Mouse (Mus musculus) left cerebral cortex, postnatal 25 days (tissue): ENCODE data around the gene Rnaseh2c. TPM values are rescaled to one million over a fixed set of nuclear protein-coding genes. Genes with fewer than 3 reads are reported as not detected.
A peak's percentile ranks its signal among the peaks of the same experiment; 100 is the strongest.

Source experiments
- DNase-seq, 2 experiments: peaks; one replicate each; pipeline ENCODE4 v3.0.0; 2022; ENCODE audit warnings: low spot score in 2 of 2, mixed read lengths in 1 of 2
- intact Hi-C: fragments of 180-260 bp; cut with DNase I; formaldehyde crosslinking; loops from one replicate; pipeline ENCODE4 v1.15.1; 2025
- total RNA-seq, 2 experiments: library from RNA; stranded (reverse); gene quantifications; 2 replicates each; pipeline ENCODE4 v1.2.3; 2021

Rnaseh2c gene
- total RNA-seq, 2 experiments from 2014 or later: 68.0 to 82.1 TPM

GRCm38 (mm10) chr19:5651502-5652274 is 50.0 kb downstream of the Rnaseh2c start:
- intact Hi-C loops: no loop called here

GRCm38 (mm10) chr19:5652570-5652969 is 50.9 kb downstream of the Rnaseh2c start:
- peak in 1 of 2 experiments; percentile 59 for DNase-seq
- intact Hi-C loops: no loop called here

More at GRCm38 (mm10) chr19:5651502-5652274, 50.0 kb downstream of the Rnaseh2c start:
- DNase-seq: no peak

DNA sequence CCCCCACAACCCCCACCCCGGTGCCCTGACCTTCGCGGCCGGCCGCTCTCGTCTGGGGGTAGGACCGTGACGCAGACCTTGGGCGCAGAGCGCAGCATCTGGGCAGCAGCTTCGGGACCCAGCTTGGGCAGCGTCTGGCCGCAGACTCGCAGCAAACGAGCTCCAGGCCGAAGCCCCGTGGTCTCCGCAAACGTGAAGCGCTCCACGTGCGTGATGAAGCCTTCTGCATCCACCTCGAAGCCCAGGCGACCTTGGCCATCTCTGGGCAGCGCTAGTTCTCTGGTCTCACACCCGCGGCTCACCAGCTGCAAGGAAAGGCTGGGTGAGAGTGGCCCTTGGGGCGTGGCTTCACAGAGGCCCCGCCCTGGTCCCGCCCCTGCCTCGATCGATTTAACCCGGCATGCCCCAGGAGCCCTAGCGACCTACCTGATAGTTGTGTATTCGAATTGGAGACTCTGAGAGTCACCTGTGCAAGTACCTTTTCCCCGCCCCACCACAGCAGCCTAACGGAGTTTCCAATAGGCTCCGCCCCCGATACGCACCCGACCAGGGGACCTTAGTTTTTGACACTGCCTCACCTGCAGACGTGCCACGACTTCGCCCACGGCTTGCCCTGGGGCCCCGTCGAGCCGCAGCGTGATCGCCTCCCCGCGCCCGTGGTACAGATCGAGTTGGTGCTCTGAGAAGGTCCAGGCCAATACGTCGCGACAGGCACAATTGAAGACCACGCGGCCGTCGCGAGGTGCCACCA is 52.5 kb downstream of the Rnaseh2c start:
- intact Hi-C loops: no loop called here
- no peak for DNase-seq

GRCm38 (mm10) chr19:5654720-5655298 is 53.1 kb downstream of the Rnaseh2c start:
- DNase-seq: no peak
- intact Hi-C loops: no loop called here

Other genes starting within 250 kb of the Rnaseh2c start
- 10 to 100 TPM; 24.9 to 25.6 TPM for gene Eif1ad, start 235.1 kb upstream of the Rnaseh2c start, total RNA-seq
- gene Banf1, start 234.7 kb upstream of the Rnaseh2c start, total RNA-seq: 10 to 100 TPM; 83.4 to 84.4 TPM
- gene Sart1, start 213.2 kb upstream of the Rnaseh2c start, total RNA-seq: 10 to 100 TPM; 87.9 to 92.8 TPM
- not detected for gene Tsga10ip, start 199.3 kb upstream of the Rnaseh2c start, total RNA-seq
- 100 to 1,000 TPM; 197 to 233 TPM for gene Drap1, start 176.9 kb upstream of the Rnaseh2c start, total RNA-seq
- 10 to 100 TPM; 70.2 to 73.3 TPM for gene AI837181, start 176.7 kb upstream of the Rnaseh2c start, total RNA-seq
- gene Fosl1, start 154.3 kb upstream of the Rnaseh2c start, total RNA-seq: not detected
- 10 to 100 TPM; 26.4 to 27.9 TPM for gene Ccdc85b, start 144.0 kb upstream of the Rnaseh2c start, total RNA-seq
- 10 to 100 TPM; 81.9 to 92.9 TPM for gene Fibp, start 141.3 kb upstream of the Rnaseh2c start, total RNA-seq
- gene Ctsw, start 133.4 kb upstream of the Rnaseh2c start, total RNA-seq: under 1 TPM; 0.73 to 0.80 TPM
- 10 to 100 TPM; 15.2 to 16.4 TPM for gene Efemp2, start 127.9 kb upstream of the Rnaseh2c start, total RNA-seq
- gene Mus81, start 113.5 kb upstream of the Rnaseh2c start, total RNA-seq: 10 to 100 TPM; 30.7 to 30.9 TPM
- 1,000 to 10,000 TPM; 1,474 to 1,552 TPM for gene Cfl1, start 111.4 kb upstream of the Rnaseh2c start, total RNA-seq
- gene 1700020D05Rik, start 98.1 kb upstream of the Rnaseh2c start, total RNA-seq: 1 to 10 TPM; 5.1 to 7.7 TPM
- gene Snx32, start 91.3 kb upstream of the Rnaseh2c start, total RNA-seq: 10 to 100 TPM; 80.4 to 81.0 TPM
- not detected for gene Ovol1, start 41.2 kb upstream of the Rnaseh2c start, total RNA-seq
- gene Ap5b1, start 33.8 kb upstream of the Rnaseh2c start, total RNA-seq: 1 to 10 TPM; 5.2 to 6.4 TPM
- 10 to 100 TPM; 83.9 to 93.4 TPM for gene Kat5, start 8.4 kb downstream of the Rnaseh2c start, total RNA-seq
- 10 to 100 TPM; 20.5 to 20.6 TPM for gene Rela, start 35.6 kb downstream of the Rnaseh2c start, total RNA-seq
- gene Sipa1, start 61.8 kb downstream of the Rnaseh2c start, total RNA-seq: 10 to 100 TPM; 14.5 to 18.7 TPM
- 10 to 100 TPM; 16.1 to 17.2 TPM for gene Map3k11, start 86.9 kb downstream of the Rnaseh2c start, total RNA-seq
- gene Pcnx3, start 87.0 kb downstream of the Rnaseh2c start, total RNA-seq: 10 to 100 TPM; 63.6 to 67.9 TPM
- gene Kcnk7, start 102.5 kb downstream of the Rnaseh2c start, total RNA-seq: not detected
- gene Ehbp1l1, start 124.4 kb downstream of the Rnaseh2c start, total RNA-seq: 10 to 100 TPM; 24.6 to 27.3 TPM
- 10 to 100 TPM; 30.0 to 30.2 TPM for gene Fam89b, start 127.8 kb downstream of the Rnaseh2c start, total RNA-seq
- 10 to 100 TPM; 27.0 to 31.6 TPM for gene Ltbp3, start 139.0 kb downstream of the Rnaseh2c start, total RNA-seq
- 10 to 100 TPM; 82.0 to 86.8 TPM for gene Scyl1, start 169.5 kb downstream of the Rnaseh2c start, total RNA-seq